Mouse (Mus musculus): ENCODE data around the gene Notch2.

Notch2 gene

DNA sequence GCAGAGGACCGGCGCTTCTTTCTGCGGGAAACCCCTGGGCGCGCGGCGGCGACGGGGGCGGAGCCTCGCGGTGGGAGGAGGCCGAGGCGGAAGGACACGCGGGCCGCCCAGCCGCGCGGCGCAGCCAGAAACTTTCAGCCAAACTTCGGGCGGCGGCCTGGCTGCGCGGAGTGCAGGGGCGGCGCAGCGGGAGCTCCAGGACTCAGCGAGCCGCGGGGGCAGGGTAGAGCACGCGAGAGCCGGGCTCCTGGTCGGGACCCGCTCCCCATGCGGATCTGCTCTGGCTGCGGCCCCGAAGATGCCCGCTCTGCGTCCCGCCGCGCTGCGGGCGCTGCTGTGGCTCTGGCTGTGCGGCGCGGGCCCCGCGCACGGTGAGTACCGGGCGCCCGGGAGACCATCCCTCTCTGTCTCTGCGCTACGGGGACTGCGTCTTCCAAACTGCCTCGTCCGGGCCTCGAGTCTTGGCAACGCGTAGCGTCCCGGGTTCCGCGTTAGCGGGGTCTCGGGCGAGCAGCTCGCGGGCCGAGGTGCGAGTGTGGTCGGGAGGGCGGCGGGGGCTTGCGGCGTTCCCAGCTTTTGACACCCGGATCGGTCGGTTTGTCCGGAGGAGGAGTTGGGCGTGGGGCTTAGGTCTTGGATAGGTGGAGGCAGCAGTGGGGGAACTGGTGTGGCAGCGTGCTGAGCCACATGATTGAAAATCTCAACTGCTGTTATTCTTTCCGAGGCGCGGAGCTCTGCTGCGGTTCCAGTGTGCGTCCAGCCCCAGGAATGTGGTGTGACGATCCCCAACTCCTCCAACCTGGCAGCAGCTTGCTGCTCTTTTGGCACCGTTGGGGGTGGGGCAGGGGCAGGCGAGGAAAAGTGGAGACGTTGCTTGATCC lies at the start of gene Notch2:
Gene Notch2, plus strand, starts transcription at position 127 of the 881 bp plus-strand sequence.
- DNase-seq (ENCODE audit: low spot score in 2 of 2) = peak; percentile 97

DNA sequence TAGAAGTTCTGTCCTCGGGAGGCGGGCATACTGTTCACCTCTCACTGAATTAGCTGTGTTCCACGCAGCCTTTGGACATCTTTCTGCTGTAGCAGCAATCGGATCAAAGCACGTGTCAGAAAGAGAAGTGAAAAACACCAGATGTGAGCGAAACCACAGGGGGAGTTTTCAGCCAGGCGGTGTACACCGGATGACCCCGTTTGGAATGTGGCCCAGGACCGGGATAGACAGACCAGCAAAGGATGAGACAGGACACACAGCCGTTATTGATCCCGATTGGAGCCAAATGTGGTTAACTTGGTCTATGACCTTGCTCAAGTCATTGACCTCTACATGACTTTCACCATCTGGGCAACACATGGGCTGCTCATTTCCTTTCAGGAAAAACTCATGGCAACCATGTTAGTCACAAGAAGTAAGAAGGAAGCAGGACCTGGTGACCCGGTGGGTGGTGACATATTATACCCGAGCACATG lies 48.4 kb upstream of the Notch2 start:
- peak in 1 of 2 experiments; percentile 36 for DNase-seq (ENCODE audit: low spot score in 2 of 2)

DNA sequence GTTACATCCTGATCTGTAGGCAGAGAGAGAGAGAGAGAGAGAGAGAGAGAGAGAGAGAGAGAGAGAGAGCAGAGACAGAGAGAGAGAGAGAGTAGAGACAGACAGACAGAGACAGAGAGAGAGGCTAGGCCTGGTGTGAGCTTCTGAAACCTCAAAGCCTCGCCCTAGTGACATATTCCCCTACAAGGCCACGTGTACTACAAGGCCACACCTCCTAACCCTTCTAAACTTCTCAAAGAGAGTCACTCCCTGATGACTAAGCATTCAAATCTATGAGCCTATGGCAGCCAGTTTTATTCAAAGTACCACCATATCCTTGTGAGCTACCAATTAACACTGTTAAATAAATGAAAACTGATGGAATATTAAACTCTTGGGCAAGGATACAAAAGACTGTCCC lies 45.7 kb upstream of the Notch2 start:
- DNase-seq (ENCODE audit: low spot score in 2 of 2) = no peak

DNA sequence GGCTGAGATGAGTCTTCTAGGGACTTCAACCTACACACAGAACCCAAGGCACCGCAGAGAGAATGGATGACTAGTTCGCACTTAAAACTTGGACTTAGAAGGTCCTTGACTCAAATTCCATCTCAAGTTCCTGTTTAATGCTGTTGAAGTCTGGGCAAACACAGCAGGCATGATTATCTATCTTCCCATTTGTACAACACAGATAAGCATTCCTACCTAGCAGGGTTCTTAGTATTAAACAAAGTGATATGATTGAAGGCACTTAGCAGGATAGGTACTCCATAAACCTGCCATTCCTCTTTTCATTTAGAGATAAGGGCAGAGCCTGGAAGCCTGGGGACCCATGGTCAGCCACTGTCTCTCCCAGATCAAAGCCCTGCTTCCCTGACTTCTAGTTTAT lies 45.1 kb upstream of the Notch2 start:
- DNase-seq (ENCODE audit: low spot score in 2 of 2) = no peak

DNA sequence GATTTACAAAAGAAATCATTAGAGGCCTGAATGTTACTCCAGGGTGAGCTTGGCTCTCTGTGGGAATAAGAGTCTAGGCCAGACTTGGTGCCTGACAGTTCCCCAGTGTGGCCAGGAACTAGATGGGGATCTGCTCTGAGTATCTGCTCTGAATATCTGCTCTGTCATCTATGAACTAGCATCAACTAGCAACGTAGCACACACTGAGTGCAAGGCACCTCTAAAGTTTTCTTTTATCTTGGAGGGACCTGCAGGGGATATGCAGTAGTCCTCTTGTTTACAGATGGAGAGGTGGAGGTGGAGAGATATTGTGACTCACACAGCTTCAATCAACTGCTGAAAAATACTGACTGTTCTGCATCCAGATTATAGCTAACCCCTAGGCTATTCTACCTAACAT lies 44.3 kb upstream of the Notch2 start:
- DNase-seq (ENCODE audit: low spot score in 2 of 2) = no peak

DNA sequence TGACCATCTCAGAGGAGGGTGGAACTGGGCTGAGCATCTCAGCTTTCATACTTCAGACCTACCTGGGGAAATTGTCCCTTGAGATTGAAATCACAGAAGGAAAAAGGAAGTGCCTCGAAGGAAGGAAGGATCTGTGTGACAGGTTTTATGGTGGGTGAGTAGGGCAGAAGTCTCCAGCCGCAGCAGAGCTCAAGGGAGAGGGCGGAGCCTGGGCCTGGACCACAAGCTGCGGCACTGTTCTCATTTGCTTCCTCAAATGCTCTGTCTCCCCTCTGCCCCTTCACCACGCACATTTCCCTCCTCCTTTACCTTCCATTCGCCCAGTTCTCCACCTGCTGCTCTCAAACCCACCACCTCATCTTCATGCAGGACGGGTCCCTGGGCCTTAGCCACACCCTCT lies 42.2 kb upstream of the Notch2 start:
- no peak for DNase-seq (ENCODE audit: low spot score in 2 of 2)

DNA sequence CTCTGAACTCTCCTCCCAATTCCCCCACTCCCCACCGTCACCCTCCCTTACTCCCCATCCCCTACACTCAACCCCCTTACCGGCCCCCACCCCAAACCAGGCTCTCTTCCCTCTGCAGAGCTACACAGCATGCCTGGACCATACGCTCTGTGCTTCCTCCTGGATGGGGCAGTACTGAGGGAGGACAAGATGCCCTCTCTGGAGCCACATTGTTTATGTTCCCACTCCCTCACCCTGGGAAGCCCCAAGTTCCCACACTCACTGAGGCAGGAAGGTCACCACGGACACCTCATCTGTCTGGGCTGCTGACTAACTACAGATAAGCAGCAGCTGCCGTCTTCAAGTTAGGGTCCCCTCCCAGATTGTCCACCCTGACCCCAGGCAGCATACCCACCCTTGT lies 41.1 kb upstream of the Notch2 start:
- DNase-seq (ENCODE audit: low spot score in 2 of 2) = no peak

DNA sequence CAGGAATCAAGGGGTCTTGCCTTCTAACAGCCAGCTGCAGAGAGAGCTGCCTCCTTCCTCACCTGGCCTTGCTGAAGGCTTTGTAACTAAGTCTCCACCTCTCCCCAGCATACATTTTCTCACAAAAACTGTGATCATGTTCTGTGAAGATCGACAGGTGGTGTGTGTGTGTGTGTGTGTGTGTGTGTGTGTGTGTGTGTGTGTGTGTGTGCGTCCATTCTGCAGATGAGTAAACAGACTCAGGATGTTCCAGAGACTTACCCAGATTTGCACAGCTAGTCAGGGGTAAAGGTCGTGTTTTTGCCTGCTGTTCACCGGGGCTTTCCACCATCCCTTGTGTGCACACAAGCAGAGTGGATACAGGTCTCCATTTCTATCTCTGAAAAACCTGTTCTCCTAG lies 40.6 kb upstream of the Notch2 start:
- DNase-seq (ENCODE audit: low spot score in 2 of 2) = no peak

DNA sequence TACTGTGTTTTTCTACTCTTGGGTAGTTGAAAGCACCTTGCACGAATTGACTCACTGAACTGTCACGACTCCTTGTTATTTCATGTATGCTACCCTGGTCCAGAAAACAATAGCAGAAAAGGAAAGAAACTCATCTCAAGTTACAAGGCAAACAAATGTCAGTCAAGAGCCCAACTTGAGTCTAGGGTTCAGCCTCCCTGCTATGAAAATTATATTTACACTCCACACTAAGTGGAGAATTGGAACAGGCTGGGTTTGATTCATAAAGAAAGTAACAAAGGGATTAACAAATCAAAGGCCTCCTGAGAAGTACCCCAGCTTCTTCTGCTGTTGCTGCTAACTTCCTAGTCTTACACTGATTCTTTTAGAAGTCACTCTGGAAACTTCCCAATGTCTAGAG lies 40.0 kb upstream of the Notch2 start:
- no peak for DNase-seq (ENCODE audit: low spot score in 2 of 2)

DNA sequence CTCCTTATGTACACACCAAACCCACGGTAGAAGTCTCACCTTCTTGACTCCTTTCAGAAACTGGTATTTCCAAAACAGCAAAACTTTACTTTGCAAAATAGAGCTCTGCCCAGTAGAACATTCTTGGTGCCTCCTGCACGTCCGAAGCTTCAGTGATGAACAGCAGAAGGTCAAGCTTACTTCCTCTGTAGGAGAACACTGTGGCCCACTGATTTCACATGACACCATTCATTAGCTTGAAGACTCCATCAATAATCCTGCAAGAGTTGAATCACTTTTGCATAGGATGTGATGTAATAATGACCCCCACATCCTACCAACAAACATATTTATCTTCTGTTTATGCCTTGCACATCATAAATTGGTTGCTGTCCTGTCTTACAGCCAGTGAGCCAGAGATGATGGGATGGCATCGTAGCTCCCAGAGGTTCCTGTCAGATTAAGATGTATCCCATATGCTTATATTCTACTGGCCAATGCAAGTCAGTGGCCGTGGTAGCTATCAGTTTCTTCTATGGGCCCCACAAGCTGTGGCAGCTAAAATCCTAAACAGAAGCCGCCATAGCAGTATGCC lies 39.0 kb upstream of the Notch2 start:
- no peak for DNase-seq (ENCODE audit: low spot score in 2 of 2)

DNA sequence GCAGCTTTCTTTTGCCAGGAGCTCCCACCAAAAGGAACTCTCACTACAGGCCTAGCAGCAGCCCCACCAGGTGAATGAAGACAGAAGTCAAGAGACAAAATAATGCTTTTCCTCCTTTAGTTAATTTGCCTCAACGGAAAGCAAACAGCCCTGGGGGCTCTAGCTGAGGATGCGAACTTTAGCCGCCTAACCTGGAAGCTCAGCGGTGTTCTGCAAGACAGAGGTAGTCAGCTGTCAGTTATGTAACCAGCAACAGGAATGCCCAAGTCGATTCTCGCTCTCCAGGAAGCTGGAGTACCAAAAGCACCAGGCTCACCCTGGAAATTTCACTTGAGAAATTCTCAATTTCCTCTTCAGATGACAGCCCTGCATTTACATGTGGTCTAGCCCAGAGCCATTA lies 36.6 kb upstream of the Notch2 start:
- no peak for DNase-seq (ENCODE audit: low spot score in 2 of 2)

DNA sequence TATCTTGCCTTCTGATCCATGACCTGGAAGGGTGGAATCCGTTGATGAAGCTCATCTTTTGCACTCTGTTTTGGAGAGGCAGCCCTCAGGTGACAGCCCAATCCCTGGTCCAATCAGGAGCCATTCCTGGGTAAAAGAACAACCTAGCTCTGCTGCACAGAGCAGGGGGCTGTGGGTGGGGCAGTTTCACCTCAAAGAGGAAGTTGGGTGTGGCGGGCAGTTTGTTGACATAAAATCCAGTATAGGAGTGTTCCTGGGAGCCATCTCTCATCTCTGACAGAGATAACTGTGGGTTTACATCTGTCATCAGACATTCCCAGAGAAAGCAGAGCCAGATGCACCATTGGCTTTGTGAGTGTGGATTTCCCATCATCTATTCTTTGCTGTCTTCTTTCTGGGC lies 34.6 kb upstream of the Notch2 start:
- no peak for DNase-seq (ENCODE audit: low spot score in 2 of 2)

DNA sequence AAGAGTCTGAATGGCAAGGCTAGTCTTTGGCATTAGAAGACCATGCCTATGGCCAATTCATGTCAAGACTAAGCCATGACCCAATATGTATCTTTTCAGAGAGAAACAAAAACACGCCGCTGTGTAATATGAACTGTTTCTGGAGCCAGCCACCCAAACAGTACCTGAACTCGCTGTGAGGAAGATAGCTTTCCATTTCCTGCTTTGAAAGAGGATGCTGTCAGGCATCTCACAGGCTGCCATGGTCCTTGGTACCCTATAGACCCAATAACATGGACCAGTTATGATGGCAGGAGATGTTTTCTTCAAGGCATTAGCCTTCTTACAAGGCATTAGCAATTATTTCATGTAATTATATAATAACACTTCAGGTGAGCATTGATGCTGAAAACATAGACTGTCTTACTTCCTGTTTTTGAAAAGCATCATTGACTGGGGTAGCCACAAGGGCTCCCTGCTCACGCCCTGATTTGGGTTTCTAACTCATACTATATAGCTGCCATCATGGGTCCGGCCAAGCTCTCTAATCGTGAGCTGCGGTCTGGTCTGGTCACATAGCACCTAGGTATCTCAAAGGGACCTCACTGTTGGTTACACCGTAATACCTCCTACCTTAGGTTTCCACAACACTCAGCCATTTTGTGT lies 32.5 kb upstream of the Notch2 start:
- no peak for DNase-seq (ENCODE audit: low spot score in 2 of 2)

DNA sequence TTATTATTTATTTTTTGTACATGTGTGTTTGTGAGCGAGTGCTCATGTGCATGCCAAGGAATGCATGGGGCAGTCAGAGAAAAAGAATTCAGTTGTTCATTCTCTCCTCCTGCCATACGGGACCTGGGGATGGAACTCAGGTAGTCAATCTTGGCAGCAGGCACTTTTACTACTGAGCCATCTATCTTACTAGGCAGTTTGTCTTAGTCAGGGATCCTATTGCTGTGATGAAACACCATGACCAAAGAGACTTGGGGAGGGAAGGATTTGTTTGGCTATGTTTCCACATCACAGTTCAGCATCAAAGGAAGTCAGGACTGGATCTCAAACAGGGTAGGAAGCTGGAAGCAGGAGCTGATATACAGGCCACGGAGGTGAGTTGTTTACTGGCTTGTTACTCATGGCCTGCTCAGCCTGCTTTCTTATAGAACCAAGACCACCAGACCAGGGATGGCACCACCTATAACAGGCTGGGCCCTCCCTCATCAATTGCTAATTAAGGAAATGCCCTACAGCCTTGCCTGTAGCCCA lies 31.9 kb upstream of the Notch2 start:
- no peak for DNase-seq (ENCODE audit: low spot score in 2 of 2)

DNA sequence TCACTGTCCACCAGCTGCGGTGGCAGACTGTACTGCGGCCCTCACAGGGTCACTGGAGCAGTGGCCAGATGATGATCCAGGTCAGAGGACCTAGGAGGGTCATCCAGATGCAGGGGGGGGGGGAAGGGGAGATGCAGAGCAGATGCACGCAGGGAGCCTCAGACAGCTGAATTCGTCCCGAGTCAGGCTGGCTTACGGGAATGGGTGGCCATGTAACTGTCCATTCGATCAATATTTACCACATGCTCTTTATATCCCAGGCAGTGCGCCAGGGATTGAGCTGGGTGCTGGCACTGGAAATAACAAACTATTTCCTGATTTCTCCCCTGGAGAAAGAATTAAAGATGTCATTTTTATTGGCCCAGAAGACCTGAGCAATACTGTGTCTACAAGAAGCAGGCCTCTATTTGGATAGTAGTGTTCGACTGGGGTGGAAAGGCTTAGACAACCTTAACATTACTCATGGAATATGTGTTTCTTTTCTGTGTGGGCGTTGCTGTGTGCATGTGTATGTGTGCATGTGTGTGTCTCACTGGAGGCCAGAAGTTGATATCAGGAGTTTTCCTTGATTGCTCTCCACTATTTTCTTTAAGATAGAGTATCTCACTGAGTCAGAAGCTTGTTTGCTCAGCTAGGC lies 28.3 kb upstream of the Notch2 start:
- no peak for DNase-seq (ENCODE audit: low spot score in 2 of 2)

DNA sequence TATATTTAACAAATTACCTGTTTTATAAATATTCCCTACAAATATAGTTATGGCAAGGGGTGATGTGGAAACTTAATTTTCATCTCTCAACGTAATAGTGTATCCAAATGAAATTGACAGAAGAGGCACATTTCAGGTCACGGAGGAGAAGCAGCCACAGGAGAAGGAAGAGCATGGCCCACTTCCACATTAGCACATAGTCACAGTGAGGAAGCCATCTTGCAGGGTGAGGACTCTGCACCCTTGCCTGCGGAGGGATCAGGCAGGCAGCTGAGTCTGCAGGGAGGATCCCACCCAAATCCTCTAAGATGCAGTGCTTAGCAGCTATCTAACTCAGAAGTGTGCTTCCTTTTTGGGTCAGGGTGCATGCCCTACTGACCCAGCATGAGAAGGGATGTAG lies 27.6 kb upstream of the Notch2 start:
- DNase-seq (ENCODE audit: low spot score in 2 of 2) = no peak

DNA sequence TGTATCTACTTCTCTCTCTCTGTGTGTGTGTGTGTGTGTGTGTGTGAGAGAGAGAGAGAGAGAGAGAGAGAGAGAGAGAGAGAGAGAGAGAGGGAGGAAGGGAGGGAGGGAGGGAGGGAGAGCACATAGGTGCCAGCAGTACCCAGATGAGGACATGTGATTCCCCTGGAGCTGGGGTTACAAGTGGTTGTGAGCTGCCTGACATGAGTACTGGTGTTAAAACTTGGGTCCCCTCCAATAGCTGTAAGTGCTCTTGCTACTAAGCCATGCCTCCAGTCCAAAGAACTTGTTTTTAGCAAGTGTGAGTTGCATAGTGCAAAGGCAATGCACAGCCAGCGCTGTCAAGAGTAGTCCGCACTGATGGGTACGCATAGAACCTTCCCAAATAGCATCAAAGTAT lies 26.2 kb upstream of the Notch2 start:
- no peak for DNase-seq (ENCODE audit: low spot score in 2 of 2)

DNA sequence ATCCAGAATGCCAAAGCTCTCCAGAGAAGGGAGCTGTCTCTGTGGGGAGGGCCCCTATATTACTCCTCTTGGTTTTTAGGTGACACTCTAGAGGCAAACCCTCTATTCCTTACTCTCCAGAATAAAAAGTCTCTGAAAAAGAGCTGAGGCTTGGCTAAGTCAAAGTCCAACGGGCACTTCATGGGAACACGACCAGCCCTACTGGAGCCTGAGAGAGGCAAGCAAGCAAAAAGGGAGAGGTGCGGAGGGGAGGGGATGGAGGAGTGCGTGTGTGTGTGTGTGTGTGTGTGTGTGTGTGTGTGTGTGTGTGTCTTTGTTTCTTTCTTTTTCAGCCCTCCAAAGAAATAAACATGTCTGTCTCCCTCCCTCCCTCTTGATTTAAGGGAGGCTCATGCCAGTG lies 24.6 kb upstream of the Notch2 start:
- DNase-seq (ENCODE audit: low spot score in 2 of 2) = no peak

DNA sequence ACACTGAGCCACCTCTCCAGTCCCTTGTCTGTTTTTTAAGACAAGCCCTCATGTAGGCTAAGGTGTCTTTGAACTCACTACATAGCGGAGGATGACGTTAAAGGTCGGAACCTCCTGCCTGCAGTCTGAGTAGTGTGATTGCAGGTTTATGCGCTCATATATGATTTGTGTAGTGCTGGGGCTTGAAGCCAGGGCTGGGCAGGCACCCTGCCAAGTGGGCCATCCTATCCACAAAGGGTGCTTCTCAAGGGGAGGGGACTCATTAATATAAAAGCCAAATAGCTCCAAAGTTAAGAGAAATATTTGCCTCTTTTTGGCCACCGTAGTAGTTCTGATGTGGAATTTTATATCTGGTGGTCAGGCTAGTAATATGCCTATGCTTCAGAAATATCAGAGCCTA lies 22.8 kb upstream of the Notch2 start:
- DNase-seq (ENCODE audit: low spot score in 2 of 2) = no peak

DNA sequence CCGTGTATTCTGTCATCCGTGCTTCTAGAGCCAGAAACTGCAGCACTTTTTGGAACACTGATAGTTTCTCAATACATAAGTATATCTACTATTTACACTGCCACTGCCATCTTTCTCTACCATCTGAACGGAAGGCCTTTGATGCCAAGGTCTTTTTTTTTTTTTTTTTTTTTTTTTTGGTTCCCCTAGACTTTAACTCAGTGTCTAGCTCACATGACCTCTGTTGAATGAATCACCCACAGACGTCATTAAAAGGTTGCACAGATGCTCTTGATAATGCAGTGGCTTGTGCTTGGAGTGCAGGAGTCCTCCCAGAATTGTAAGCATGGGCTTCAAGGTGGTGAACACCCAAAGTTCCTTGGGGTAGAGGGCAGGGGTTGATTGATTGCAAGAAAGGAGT lies 21.0 kb upstream of the Notch2 start:
- no peak for DNase-seq (ENCODE audit: low spot score in 2 of 2)

DNA sequence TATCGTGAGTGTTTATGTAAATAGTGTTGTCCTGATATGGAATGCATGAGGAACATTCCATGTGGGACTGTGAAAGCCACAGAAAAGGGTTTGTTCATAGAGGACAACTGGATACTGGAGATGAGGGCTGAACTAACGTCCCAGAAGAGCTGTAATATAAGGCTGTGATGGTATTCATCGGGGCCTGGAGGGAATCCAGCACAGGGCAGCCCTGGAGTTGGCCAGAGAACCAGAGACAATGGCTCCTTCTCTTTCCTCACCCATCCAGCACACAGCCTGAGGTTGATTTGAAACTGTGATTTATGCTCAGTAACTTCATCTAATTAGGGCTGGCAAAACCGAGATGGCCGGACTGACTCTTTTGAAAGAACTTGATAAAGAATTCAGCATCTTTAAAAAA lies 20.1 kb upstream of the Notch2 start:
- no peak for DNase-seq (ENCODE audit: low spot score in 2 of 2)

DNA sequence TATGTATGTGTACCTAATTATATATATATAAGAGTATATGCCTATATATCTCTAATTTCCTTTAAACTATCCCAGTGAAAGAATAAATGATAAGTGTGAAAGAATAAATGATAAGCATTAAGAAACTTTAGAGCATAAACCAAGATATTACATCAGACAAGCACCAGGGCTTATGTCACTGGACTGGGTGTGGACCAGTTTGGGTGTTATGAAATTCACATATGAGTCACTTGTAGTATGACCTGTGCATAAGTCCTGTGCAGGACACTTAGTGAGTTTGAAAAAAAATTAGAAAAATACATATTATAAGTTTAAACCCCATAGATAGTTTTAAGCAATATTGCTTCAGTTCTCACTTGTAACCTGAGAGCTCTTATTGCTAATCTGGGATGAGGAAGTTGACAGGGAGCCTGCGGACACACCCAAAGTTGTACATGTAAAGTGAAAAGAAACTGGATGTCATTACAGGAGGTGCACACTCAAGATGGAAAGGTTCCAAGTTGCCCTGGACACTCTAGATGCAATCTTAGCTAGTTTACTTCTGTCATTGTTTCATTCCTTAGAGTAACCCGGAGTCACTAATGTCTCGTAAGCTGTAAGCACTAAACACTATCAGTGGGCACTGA lies 19.3 kb upstream of the Notch2 start:
- DNase-seq (ENCODE audit: low spot score in 2 of 2) = no peak

Measured in urinary bladder, postnatal 4 days (tissue).